Mouse (Mus musculus): Measurements from ENCODE around the gene Ovca2.
"Not testable (repeated sequence)": the region's sequence is repeated elsewhere in the genome, so short reads cannot be mapped to it uniquely, and the experiment has no call there.

The Ovca2 gene

GRCm38 (mm10) chr11:75194850-75195461 is 16.3 kb upstream of the Ovca2 start:
- DNase-seq (ENCODE audit: low spot score) = no peak

GRCm38 (mm10) chr11:75194121-75194849 is 15.7 kb upstream of the Ovca2 start:
- no peak for DNase-seq (ENCODE audit: low spot score)

- peak; percentile 68 for DNase-seq (ENCODE audit: low spot score)
Observed at GRCm38 (mm10) chr11:75193256-75194071, 14.8 kb upstream of the Ovca2 start, which contains the start of gene Rtn4rl1. TSS of gene Rtn4rl1 (plus strand) at chr11:75193783.

DNA sequence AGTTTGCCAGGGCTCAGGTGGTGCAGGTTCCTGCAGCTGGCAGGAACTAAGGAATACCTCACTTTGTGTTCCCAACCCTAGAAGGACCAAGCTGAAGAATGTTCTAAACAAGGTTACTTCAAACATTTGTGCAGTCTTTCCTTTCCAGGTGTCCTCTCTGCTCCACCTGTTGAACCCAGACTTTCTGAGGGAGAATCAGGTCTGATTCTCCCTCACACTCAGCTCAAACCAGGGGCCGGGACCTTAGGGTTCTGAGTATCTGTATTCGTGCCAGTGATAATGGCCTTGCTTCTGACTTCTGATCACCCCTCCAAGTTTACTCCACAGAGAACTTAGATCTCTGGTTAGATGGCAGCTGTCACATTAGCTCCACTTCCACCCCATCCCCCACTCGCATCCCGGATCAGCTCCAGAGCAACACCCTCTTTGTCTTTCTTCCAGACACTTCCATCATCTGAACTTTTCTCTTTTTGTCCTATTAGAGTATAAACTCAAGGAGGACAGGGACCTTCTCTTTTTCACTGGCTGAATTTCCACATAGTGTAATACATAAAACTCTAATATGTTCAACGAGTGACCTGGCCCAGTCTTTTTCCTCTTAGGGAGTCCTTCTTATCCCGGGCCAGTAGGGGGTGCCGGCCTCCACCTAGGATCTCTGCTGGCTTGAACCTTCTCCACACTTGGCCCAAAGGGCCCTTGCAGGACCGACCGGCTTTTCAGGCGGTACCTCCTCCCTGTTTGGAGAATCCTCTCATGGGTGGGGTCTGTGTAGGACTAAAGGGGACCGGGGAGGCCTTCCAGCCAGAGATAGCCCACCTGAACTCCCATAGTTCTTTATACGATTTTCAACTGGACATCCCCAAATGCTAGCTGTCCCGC is 13.9 kb upstream of the Ovca2 start:
- peak; percentile 73 for DNase-seq (ENCODE audit: low spot score)

DNA sequence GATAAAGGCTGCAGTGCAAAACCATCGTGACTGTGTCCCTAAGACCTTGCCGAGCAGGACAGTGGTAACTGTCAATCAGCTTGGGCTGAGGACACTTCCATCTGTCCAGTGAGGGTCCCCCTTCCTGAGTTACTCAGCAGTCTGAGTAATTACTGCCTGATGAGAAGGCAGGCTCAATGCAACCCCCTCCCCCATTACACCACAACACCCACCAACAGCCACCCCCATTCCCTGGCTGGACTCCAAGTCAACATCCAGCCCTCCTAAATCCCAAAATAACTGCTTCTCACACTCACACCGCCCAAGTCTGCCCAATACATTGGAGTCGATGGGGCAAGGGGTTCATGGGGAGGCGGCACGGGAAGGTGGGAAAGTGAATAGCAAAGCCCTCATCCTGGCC is 13.2 kb upstream of the Ovca2 start:
- no peak for DNase-seq (ENCODE audit: low spot score)

- no peak for DNase-seq (ENCODE audit: low spot score)
Observed at GRCm38 (mm10) chr11:75190905-75191441, 12.3 kb upstream of the Ovca2 start, which contains the start of gene Dph1. TSS of gene Dph1 (minus strand) at chr11:75191241.

- DNase-seq (ENCODE audit: low spot score) = peak; percentile 81
Observed at GRCm38 (mm10) chr11:75190371-75190724, 11.7 kb upstream of the Ovca2 start.

GRCm38 (mm10) chr11:75189713-75190370 is 11.2 kb upstream of the Ovca2 start:
- DNase-seq (ENCODE audit: low spot score) = no peak

DNA sequence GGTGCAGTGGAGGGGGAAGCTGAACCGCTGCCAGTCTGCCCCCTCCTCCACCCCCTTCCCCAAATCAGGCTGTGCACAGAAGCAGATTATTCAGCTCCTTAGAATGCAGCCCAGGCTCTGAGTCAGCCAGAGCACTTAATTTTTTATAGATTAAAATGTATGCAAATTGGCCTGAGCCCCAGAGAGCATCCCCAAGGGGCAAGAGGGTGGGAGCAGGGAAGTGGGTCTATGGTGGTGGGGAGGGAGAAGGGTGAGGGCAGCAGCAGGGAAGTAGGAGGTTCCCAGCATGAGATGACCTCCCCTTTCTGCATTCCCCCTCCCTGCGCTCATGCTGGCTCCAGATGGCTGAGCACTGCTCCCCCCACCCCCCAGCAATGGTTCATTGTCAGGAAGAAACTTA is 6.4 kb upstream of the Ovca2 start:
- DNase-seq (ENCODE audit: low spot score) = no peak

DNA sequence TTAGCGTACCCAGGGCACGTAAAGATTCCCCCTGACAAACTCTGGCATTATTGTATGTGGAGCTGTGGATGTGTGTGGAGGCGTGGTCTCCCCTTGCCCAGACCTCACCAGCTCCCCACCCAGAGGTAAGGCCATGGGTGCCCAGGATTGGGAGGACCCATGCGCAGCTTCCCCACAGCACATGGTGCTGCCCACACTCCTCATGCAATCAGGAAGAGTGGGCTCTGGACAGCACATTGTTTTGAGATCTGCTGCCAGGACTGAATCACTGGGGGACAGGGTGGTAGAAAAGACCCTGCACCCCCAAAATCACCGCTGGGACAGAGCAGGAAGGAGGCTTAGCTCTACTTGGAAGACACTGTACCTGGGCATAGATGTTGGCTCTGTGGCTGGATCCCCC is 5.9 kb upstream of the Ovca2 start:
- DNase-seq (ENCODE audit: low spot score) = no peak

DNA sequence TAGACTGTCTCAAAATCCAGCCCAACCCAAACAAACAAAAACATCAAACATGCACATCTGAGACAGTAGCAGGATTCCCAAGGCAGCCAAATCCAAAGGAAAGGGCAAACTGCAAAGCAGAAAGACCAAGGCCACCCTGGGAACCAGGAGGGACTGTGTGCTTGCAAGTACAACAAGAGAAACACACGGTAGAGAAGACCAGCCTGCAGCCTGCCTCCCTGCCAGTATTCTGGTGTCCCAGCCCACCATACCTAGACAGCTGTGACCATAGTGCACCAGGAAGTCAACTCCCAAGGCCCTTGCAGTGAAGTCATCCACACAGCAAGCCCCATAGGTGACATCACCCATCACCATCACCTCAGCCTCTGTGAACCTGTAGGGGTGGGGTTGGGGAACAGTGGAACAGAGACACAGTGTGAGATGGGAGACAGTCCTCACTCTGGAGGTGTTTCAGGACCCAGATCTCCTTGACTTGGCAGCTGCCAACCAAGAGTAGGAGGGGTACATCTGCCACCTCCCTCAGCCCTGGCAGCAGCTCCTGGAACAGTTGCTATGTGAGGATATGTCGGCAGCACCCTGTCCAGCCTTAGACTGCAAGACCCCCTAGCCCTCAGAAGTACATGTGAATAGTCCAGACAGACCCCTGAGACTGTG is 5.4 kb upstream of the Ovca2 start:
- no peak for DNase-seq (ENCODE audit: low spot score)

DNA sequence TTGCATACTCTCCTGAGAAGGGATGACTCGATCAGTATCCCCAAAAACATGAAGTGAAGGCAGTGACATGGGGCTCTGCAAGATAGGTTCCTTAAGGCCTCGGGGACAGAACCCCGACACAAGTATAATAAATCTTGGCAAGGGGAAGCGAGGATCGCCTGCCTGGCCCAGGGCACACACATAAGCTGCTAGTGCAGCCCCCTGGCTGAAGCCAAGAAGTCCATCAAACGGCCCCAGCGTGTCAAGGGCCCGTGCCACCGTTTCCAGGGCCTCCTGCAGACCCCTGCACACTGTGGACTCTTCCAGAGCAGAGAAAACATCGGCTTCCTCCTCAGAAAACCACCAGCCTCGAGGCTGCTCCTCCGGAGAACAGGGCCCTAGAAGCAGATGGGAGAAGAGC is 624 bp downstream of the Ovca2 start:
- DNase-seq (ENCODE audit: low spot score) = no peak

DNA sequence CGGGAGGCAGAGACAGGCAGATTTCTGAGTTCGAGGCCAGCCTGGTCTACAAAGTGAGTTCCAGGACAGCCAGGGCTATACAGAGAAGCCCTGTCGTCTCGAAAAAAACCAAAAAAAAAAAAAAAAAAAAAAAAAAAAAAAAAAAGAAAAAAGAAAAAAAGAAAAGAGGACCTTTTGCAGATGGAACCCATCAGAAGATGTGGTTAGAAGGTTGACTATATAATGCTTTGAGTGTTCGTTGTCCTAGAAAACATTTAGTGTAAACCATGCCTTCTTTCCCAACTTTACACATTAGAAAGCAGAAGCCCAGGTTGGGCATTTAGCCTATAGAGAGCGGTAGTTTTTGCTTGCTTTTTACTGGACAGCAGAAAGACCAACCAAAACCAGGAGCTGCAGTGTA is 4.1 kb downstream of the Ovca2 start:
- not testable (repeated sequence) for DNase-seq (ENCODE audit: low spot score)

- no peak for DNase-seq (ENCODE audit: low spot score)
Observed at GRCm38 (mm10) chr11:75173799-75174165, 4.9 kb downstream of the Ovca2 start.

GRCm38 (mm10) chr11:75173095-75173798 is 5.4 kb downstream of the Ovca2 start:
- peak; percentile 85 for DNase-seq (ENCODE audit: low spot score)

GRCm38 (mm10) chr11:75172151-75173094 is 6.2 kb downstream of the Ovca2 start:
- DNase-seq (ENCODE audit: low spot score) = no peak

GRCm38 (mm10) chr11:75171186-75171865 is 7.3 kb downstream of the Ovca2 start:
- DNase-seq (ENCODE audit: low spot score) = no peak

DNA sequence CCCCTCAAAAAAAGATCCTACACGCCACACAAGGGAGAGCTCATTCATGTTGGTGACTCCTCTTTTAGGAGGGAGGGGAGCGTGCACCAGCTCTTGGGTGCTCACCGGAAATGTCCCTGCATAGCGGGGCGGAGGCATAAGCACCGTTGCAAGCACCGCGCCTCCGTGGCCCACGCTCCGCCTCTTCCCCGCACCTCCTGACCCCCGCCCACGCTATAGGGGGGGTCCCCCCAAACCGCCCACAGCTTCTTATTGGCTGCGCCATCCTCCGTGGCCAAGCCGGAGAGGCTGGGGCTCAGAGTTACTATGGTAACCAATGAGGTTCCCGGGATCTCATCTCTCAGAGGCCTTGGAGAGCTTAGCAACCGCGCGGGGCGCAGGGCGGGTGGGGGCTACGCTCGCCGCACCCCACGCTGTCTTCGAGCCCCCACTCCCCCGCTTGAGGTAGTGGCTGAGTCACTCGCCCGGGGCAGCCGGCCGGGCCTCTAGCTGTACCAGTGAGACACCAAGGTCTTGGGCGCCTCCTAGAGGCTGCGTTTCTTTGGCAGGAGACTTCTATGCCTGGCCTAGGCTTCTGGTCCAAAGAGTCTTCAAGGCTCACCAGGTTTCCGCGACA is 8.4 kb downstream of the Ovca2 start:
- peak; percentile 94 for DNase-seq (ENCODE audit: low spot score)

Data from ovary, adult 18-20 months (tissue).